Mouse (Mus musculus) naive thymus-derived CD4-positive, alpha-beta T cell, adult 2 months (primary cell): Measurements from ENCODE around the gene Hjurp.
A peak's percentile ranks its signal among the peaks of the same experiment; 100 is the strongest.
"Not testable (repeated sequence)": the region's sequence is repeated elsewhere in the genome, so short reads cannot be mapped to it uniquely, and the experiment has no call there.

Experiments used
- DNase-seq: peaks from one replicate; pipeline ENCODE4 v3.0.0-alpha.2; 2011; ENCODE audit warnings: low read depth

The Hjurp gene

DNA sequence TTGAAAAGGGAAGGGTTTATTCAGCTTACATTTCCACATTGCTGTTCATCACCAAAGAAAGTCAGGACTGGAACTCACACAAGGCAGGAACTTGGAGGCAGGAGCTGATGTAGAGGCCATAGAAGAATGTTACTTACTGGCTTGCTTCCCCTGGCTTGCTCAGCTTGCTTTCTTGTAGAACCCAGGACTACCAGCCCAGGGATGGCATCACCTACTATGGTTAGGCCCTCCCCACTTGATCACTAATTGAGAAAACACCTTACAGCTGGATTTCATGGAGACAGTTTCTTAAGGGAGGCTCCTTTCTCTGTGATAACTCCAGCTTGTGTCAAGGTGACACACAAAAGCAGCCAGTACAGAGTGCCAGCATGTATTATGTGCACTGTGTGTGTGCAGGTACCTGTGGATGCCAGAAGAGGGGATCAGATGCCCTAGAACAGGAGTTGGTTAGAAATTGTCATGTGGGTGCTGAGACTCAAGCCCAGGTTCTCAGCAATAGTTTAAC lies 54.4 kb downstream of the Hjurp start:
- DNase-seq, result not testable (repeated sequence)

DNA sequence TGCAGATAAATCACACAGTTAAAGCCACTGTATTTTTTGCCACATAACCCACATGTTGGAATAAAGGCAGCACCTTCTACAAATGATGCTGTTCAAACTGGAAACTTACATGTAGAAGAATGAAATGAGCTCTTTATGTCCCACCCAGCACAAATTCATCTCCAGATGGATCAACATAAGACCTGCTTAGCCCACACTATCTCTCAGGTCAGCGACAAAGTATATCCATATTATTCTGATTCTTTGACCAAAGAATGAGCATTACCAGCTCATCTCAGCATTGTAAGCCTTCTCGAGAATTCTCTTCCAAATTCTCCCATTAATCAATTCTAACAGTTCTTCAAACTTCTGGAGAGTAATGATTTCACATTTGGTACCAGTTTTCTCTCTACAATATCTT lies 55.2 kb downstream of the Hjurp start:
- no peak for DNase-seq

- DNase-seq, result no peak
Measured at GRCm38 (mm10) chr1:88220336-88220735, 57.1 kb downstream of the Hjurp start.

- no peak for DNase-seq
Measured at GRCm38 (mm10) chr1:88219054-88219453, 58.4 kb downstream of the Hjurp start.

DNA sequence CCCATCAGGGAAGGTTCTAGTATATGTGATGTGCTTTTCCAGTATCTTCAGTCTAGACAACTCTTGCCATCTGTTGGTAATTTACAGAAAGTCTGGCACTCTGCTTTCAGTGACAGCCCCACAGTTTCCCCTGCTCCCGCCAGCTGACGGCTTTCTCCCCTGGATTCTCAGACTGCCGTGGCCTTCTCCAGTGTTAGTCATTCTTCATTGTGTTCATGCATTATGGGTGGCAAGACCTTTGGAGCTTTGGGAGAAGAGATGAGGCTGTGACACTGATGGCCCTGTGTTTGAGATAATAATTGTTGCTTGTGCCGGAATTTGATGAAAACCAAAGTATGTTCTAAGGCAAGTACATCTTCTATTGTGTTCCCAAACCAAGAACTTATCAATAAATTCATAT lies 58.8 kb downstream of the Hjurp start:
- no peak for DNase-seq

DNA sequence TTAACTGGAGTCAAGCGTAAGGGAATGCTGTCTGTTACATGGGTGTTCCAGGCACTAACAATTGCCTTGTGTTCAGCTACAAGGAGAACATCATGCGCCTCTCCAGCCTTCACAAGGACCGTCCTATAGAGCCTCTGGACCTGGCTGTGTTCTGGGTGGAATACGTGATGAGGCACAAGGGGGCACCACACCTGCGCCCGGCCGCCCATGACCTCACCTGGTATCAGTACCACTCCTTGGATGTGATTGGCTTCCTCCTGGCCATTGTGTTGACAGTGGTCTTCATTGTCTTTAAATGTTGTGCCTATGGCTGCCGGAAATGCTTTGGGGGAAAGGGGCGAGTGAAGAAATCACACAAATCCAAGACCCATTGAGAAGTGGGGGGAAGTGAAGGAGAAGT lies 59.4 kb downstream of the Hjurp start:
- peak; percentile 2 for DNase-seq

GRCm38 (mm10) chr1:88217576-88217975 lies 59.9 kb downstream of the Hjurp start:
- peak; percentile 7 for DNase-seq

- DNase-seq, result peak; percentile 11
Measured at GRCm38 (mm10) chr1:88217144-88217543, 60.3 kb downstream of the Hjurp start.

- DNase-seq, result no peak
Measured at GRCm38 (mm10) chr1:88216551-88216950, 60.9 kb downstream of the Hjurp start.

GRCm38 (mm10) chr1:88215466-88216380 lies 61.7 kb downstream of the Hjurp start:
- DNase-seq, result peak; percentile 5

GRCm38 (mm10) chr1:88214462-88214952 lies 62.9 kb downstream of the Hjurp start:
- peak; percentile 11 for DNase-seq

- peak; percentile 13 for DNase-seq
Measured at GRCm38 (mm10) chr1:88213766-88214461, 63.5 kb downstream of the Hjurp start.

- DNase-seq, result peak; percentile 6
Measured at GRCm38 (mm10) chr1:88213061-88213460, 64.4 kb downstream of the Hjurp start.
